Mouse (Mus musculus): ENCODE data around the gene Aqp3.

Aqp3 gene

GRCm38 (mm10) chr4:41055111-41055510 is 42.9 kb downstream of the Aqp3 start:
- no peak for TF ChIP-seq GATA4 (IDR thresholded peaks at IDR 0.05; ENCODE audit: insufficient replicate concordance, low read length)

- no peak for TF ChIP-seq GATA4 (IDR thresholded peaks at IDR 0.05; ENCODE audit: insufficient replicate concordance, low read length)
These were observed 46.2 kb downstream of the Aqp3 start for GRCm38 (mm10) chr4:41051781-41052180.

GRCm38 (mm10) chr4:41050726-41051675 is 47.0 kb downstream of the Aqp3 start:
- no peak for TF ChIP-seq GATA4 (IDR thresholded peaks at IDR 0.05; ENCODE audit: insufficient replicate concordance, low read length)

GRCm38 (mm10) chr4:41048926-41049325 is 49.1 kb downstream of the Aqp3 start:
- no peak for TF ChIP-seq GATA4 (IDR thresholded peaks at IDR 0.05; ENCODE audit: insufficient replicate concordance, low read length)

GRCm38 (mm10) chr4:41047524-41048271 is 50.3 kb downstream of the Aqp3 start, which contains the start of gene Aqp7:
Gene Aqp7 (minus strand): TSS chr4:41048139.
- TF ChIP-seq GATA4 (IDR thresholded peaks at IDR 0.05; ENCODE audit: insufficient replicate concordance, low read length) = no peak

GRCm38 (mm10) chr4:41046254-41046795 is 51.7 kb downstream of the Aqp3 start:
- TF ChIP-seq GATA4 (IDR thresholded peaks at IDR 0.05; ENCODE audit: insufficient replicate concordance, low read length) = no peak

GRCm38 (mm10) chr4:41045288-41045687 is 52.7 kb downstream of the Aqp3 start:
- no peak for TF ChIP-seq GATA4 (IDR thresholded peaks at IDR 0.05; ENCODE audit: insufficient replicate concordance, low read length)

- TF ChIP-seq GATA4 (IDR thresholded peaks at IDR 0.05; ENCODE audit: insufficient replicate concordance, low read length) = no peak
These were observed 54.0 kb downstream of the Aqp3 start for GRCm38 (mm10) chr4:41043961-41044360.

- TF ChIP-seq GATA4 (IDR thresholded peaks at IDR 0.05; ENCODE audit: insufficient replicate concordance, low read length) = no peak
These were observed 55.1 kb downstream of the Aqp3 start for GRCm38 (mm10) chr4:41042880-41043279.
